Mouse (Mus musculus) gastrocnemius, postnatal 25 days (tissue): Measurements from ENCODE around the gene Mrpl51. TPM values are rescaled to one million over a fixed set of nuclear protein-coding genes. Genes with fewer than 3 reads are reported as not detected.

ENCODE experiments used
- DNase-seq: peaks from one replicate; pipeline ENCODE4 v3.0.0; 2022
- long read RNA-seq, 2 experiments: library from polyadenylated mRNA; stranded (forward); transcript quantifications; one replicate each; pipeline ENCODE4 v2.0.0; 2021
- total RNA-seq, 2 experiments: library from RNA; stranded (reverse); gene quantifications; 1 replicate in 1 of 2; 2 replicates in 1 of 2; pipeline ENCODE4 v1.2.3; 2021

Mrpl51 gene
- 100 to 1,000 TPM; 214 to 227 TPM for total RNA-seq
- long read RNA-seq, experiment 1, transcript Mrpl51-202 (3 exons, 855 nt): minor isoform, 9 of 319 reads
- long read RNA-seq, experiment 1, transcript Mrpl51-201 (3 exons, 3,427 nt): major isoform, 141 of 319 reads
- long read RNA-seq, experiment 1, partial matches to known transcripts: 166 of 319 reads
- long read RNA-seq, experiment 1, other reads (novel, unspliced or antisense): 3 of 319 reads
- long read RNA-seq, experiment 2, transcript Mrpl51-201 (3 exons, 3,427 nt): major isoform, 96 of 189 reads
- long read RNA-seq, experiment 2, transcript Mrpl51-202 (3 exons, 855 nt): minor isoform, 9 of 189 reads
- long read RNA-seq, experiment 2, partial matches to known transcripts: 2 of 189 reads
- long read RNA-seq, experiment 2, other reads (novel, unspliced or antisense): 82 of 189 reads

GRCm38 (mm10) chr6:125191332-125192015 lies at the start of gene Mrpl51, which contains the start of gene Ncapd2:
Gene Mrpl51, plus strand, starts transcription at chr6:125191801.
Gene Ncapd2, minus strand, starts transcription at chr6:125191701.
- peak; percentile 97 for DNase-seq

GRCm38 (mm10) chr6:125142436-125142835 lies 49.2 kb upstream of the Mrpl51 start:
- no peak for DNase-seq

- no peak for DNase-seq
Observed at GRCm38 (mm10) chr6:125143128-125143527, 48.5 kb upstream of the Mrpl51 start.

- DNase-seq: no peak
Observed at GRCm38 (mm10) chr6:125143904-125144303, 47.7 kb upstream of the Mrpl51 start.

- peak; percentile 92 for DNase-seq
Observed at GRCm38 (mm10) chr6:125145001-125145400, 46.6 kb upstream of the Mrpl51 start, which contains the start of gene Iffo1. Gene Iffo1, plus strand, starts transcription at chr6:125145241.

GRCm38 (mm10) chr6:125145479-125145951 lies 46.1 kb upstream of the Mrpl51 start:
- no peak for DNase-seq

GRCm38 (mm10) chr6:125146148-125146547 lies 45.5 kb upstream of the Mrpl51 start:
- DNase-seq: no peak

- DNase-seq: peak; percentile 52
Observed at GRCm38 (mm10) chr6:125146797-125147196, 44.8 kb upstream of the Mrpl51 start.

GRCm38 (mm10) chr6:125147329-125147728 lies 44.3 kb upstream of the Mrpl51 start:
- DNase-seq: peak; percentile 38

GRCm38 (mm10) chr6:125148251-125148925 lies 43.2 kb upstream of the Mrpl51 start:
- DNase-seq: peak; percentile 81

GRCm38 (mm10) chr6:125148926-125149568 lies 42.6 kb upstream of the Mrpl51 start:
- DNase-seq: peak; percentile 88

GRCm38 (mm10) chr6:125149569-125149950 lies 42.0 kb upstream of the Mrpl51 start:
- no peak for DNase-seq

GRCm38 (mm10) chr6:125152212-125153017 lies 39.2 kb upstream of the Mrpl51 start:
- DNase-seq: peak; percentile 76

GRCm38 (mm10) chr6:125153018-125153389 lies 38.6 kb upstream of the Mrpl51 start:
- no peak for DNase-seq

GRCm38 (mm10) chr6:125153682-125154081 lies 37.9 kb upstream of the Mrpl51 start:
- DNase-seq: no peak

GRCm38 (mm10) chr6:125154550-125154949 lies 37.1 kb upstream of the Mrpl51 start:
- no peak for DNase-seq

GRCm38 (mm10) chr6:125155262-125155661 lies 36.3 kb upstream of the Mrpl51 start:
- DNase-seq: no peak

GRCm38 (mm10) chr6:125156491-125156890 lies 35.1 kb upstream of the Mrpl51 start:
- DNase-seq: no peak

GRCm38 (mm10) chr6:125156903-125157614 lies 34.5 kb upstream of the Mrpl51 start:
- no peak for DNase-seq

- DNase-seq: no peak
Observed at GRCm38 (mm10) chr6:125158944-125159492, 32.6 kb upstream of the Mrpl51 start.
